Mouse (Mus musculus) cerebral cortex, adult 2 months (tissue): ENCODE results near the gene Med20.

Experiments
- WGBS: fragments of 180-500 bp; shearing (Covaris S2); methylation state at CpG from one replicate; pipeline ENCODE4 v1.1.7; 2018; 5-methylcytosine and 5-hydroxymethylcytosine counted together

The Med20 gene

DNA sequence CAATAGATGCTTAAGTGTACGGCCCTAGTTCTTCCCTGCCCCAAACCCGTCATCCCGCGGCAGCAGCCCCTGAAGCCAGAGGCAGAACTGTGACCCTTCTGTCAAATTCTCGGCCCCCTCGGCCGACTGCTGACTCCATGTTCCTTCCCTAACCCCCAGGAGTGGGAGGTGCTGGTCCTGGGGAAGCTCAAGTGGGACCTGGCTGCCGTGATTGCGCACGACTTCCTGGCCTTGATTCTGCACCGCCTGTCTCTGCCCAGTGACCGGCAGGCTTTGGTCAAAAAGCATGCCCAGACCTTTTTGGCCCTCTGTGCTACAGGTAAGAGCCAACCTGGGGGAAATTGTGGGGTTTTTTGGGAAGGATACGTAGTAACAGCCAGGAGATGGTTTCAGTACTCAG lies 14.1 kb upstream of the Med20 start:
- 72% methylated on average over 13 of the region's 13 CpGs for WGBS

DNA sequence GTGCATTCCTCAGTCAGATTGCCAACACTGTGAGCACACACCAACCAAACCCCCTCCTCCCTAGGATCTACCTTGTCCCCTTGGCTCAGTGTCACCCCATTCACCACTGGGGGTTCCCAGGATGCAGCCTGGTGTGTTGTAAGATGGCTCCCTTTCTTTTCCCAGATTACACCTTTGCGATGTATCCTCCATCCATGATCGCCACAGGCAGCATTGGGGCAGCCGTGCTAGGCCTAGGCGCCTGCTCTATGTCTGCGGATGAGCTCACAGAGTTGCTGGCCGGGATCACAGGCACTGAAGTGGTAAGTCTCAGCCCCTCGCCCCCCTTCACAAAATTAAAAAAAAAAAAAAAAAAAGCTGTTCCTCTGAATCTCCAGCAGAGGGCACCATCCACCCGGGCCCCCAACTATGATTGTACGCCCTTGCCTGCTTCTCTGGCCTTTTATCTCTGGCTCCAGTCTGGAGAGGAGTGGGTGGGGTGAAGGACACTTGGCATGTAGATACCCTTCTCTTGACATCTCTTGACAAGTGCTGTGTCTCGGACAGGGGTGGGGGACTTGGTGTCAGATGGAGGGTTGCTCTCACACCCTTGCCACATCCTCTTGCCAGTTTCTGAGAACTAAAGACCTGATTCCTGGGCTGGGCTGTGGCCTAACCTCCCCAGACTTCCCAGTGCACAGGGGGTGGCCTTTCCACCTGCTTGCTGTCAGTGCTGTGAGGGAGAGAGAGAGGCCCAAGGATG lies 13.4 kb upstream of the Med20 start:
- WGBS = 23% methylated on average over 10 of the region's 10 CpGs

DNA sequence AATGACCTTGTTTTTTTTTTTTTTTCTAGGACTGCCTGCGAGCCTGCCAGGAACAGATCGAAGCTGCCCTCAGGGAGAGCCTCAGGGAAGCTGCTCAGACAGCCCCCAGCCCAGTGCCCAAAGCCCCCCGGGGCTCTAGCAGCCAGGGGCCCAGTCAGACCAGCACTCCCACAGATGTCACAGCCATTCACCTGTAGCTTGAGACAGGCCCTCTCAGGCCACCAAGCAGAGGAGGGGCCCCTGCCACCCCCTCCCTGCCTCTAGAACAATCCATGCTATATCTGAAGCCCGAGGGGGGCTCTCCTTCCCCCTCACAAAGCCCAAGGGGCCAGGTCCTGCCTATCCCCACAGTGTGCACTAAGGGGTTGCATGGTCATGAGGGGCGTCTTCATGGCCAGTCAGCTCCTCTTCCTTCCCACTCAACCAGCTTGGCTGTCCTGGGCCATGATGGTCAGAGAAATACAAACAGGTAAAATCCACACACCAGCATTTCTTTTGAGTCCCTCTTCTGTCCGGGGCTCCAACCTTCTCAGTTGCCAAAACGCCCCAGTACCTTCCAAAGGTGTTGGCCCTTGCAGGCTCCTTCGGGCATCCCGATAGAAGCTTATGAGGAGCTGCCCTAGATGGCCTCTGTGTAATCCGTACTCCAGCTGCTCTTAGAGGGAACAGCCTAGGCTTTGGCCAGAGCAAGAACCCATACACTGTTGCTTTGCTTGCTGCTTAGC lies 12.6 kb upstream of the Med20 start:
- WGBS = 72% methylated on average over 10 of the region's 10 CpGs

DNA sequence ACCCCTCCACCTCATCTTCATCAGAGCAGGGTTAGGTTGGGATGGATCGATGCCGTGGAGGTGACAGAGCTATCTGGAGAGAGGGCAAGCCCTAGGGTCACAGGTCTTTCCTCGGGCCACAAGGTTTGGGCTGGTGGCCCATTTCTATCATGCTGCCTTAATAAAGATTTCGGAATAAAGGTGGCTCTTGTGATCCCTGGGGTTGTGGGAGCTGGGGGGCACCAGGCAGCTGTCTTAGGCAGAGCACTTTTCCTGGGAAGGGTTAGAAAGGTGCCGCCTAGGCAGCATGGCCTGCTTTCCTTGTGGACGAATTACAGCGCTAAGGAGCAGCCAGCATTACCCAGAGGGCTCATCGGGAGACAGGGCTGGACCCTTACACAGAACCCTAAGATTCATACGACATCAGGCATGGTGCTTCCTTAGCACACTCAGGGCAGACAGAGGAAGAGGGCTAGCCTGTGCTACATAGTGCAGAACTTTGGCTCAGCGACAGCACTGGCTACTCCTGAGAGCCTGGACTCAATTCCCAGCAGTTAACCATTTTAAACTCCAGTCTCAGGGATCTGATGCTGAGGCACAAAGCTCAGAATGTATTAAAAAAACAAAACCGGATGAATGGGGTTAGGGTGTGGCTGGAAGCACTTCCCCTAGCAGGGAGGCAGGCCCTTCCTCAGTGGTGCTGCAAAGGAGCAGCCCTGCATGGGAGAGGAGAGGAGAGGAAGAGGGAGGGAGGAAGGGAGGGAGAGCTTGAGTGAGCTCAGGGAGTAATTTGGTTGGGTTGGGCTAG lies 11.7 kb upstream of the Med20 start:
- WGBS = 77% methylated on average over 11 of the region's 11 CpGs

DNA sequence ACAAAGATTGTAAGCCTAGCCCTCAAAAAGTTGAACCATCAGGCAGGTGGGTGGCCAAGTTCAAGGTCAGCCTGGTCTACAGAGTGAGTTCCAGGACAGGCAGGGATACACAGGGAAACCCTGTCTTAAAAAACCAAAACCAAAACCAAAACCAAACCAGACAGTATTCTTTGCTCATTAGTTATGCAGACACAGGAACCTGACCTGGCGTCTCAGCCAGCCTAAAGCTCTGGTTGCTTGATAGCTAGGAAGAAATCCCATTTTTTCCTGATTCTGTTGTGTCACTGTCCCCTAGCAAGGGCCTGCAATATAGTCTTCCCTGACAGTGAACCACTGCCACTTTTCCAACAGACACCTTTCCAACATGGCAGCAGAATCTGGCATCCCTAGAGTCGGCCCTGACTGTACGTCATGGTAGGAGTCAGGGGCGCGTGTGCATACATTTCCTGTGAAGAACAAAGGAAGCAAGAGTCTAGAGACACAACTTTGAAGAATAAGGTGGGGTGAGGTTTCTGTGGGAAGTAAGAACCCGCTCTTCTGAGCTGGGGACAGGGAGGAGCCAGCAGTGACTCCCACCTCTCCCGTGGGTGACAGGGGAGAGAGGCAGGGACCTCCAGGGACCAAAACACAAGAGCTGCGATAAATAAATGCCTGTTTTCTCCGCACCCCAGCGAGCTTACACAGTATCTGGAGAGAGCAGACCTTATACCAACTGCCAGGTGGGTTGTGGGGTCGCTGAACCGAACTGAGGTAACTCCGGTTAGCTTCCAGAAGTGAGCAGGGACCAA lies 10.6 kb upstream of the Med20 start:
- 80% methylated on average over 13 of the region's 13 CpGs for WGBS

DNA sequence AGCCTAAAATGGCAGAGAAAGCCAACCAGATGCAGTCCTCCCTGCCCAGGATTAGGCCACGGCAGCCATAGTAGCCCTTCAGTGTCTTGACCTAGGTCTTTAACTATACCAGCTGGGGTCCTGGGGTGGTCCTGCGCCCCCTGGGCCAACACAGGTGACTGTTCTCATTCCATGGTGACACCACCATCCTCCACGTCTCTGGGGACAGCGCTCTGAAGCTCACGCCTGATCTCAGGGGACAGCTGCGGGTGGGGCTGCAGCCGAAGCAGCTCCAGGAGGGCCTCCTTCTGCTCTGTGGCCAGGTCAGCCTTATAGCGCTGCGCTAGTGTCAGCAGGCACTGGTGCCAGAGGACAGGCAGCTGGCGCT lies 10.0 kb upstream of the Med20 start:
- WGBS = 91% methylated on average over 10 of the region's 10 CpGs

DNA sequence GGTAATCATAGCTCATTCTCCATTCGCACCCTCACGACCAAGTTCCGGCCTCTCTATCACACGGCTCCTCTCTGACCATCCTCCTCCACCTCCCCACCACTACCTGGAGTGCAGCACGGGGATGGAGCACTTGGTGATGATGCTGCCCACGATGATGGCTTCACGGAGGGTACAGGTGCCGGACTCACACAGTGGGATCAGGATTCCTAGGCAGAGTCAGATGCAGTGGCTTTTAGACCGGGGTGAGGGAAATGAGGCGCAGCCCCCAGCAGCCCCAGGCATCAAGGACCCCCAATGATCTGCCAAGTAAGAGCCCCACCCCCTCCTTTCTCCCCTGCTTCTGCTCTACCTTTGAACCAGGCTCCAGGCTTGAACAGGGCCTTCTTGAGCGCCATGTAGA lies 9.1 kb upstream of the Med20 start:
- WGBS = 92% methylated on average over 11 of the region's 11 CpGs

DNA sequence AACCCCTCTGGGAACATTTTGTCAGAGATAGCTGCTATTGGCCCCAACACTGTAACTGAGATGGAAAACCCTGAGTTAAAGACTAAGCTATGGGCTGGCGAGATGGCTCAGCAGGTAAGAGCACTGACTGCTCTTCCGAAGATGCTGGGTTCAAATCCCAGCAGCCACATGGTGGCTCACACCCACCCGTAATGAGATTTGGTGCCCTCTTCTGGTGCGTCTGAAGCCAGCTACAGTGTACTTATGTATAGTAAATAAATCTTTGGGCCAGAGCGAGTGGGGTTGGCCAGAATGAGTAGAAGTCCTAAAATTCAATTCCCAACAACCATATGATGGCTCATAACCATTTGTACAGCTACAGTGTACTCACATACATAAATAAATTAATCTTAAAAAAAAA lies 5.2 kb upstream of the Med20 start:
- 61% methylated on average over 5 of the region's 5 CpGs for WGBS

DNA sequence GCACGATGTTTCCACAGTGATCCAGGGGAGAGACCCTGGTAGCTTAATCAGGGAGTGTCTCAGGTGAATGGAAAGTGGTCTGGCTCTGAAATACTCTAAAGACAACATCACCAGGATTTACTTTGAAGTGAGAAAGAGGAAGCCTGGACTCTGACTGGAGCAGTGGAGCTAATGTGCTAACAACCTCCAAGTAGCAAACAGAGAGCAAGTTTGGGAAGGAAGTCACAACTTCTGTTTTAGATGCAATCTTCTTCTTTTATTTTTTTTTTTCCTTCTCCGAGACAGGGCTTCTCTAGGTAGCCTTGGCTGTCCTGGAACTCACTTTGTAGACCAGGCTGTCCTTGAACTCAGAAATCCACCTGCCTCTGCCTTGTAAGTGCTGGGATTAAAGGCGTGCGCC lies 2.2 kb upstream of the Med20 start:
- 88% methylated on average over 4 of the region's 4 CpGs for WGBS

DNA sequence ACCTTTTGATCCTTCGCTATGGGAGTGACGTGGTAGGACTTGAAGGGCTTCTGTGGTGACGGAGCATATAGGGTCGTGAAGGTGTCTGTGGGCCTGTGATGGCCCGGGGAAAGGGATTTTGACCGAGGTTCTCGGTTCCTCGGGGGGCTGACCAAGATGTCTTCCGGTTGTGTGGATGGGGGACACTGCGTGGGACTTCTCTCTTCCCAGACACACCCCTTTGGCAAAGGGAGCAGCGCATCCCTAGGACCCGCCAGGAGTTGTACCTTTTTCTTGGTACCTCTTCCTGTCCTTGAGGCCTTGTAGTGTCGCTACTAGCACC lies 240 bp downstream of the Med20 start:
- WGBS = under 1% methylated on average over 13 of the region's 13 CpGs

DNA sequence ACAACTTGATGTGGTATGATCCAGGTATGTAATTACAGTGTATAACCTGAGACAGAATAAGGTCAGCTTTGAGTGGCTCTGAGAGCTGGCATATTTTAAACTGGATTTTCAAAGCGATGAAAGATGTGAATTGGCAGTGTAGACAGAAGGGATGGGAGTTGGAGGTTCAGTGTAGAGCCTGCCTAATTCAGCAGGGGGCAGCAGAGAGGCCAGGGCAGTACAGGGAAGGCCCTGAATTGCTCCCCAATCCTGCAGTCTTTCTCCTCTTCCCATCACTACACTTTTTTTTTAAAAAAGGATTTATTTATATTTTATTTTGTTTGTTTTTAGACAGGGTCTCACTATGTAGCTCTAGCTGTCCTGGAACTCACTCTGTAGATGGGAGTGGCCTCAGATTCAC lies 2.6 kb downstream of the Med20 start:
- WGBS = 78% methylated on average over 1 of the region's 1 CpGs

DNA sequence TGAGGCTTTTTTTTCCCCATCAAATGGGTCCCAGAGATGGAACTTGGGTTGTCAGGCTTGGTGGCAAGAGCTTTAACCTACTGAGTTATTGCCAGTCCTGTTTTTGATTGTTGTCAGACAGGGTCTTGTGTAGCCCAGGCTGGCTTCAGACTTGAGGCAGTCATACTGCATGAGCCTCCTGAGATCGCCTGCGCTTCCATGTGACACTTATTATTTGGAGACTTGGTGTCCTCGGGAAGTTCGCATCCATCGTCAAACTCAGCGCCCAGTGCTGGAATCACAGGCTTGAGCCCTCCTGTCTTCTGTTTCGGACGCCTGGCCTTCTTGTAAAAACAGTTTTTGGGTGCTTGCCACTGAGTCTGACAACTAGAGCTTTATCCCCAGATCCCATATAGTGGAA lies 4.7 kb downstream of the Med20 start:
- 89% methylated on average over 8 of the region's 8 CpGs for WGBS

DNA sequence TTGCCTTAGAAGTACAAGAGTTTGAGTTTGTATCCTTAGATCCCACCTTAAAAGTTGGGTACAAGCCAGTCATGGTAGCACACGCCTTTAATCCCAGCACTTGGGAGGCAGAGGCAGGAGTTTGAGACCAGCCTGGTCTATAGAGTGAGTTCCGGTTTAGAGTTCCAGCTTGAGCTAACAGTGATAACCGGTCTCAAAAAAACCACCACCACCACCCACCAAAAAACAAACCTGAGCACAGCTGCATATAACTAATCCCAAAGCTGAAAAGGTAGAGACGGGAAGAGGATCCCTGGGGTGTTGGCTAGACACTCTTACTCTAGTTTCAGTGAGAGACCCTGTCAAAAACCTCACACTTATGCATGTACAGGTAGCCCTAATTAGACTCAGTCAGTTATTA lies 5.3 kb downstream of the Med20 start:
- WGBS = 89% methylated on average over 4 of the region's 4 CpGs

DNA sequence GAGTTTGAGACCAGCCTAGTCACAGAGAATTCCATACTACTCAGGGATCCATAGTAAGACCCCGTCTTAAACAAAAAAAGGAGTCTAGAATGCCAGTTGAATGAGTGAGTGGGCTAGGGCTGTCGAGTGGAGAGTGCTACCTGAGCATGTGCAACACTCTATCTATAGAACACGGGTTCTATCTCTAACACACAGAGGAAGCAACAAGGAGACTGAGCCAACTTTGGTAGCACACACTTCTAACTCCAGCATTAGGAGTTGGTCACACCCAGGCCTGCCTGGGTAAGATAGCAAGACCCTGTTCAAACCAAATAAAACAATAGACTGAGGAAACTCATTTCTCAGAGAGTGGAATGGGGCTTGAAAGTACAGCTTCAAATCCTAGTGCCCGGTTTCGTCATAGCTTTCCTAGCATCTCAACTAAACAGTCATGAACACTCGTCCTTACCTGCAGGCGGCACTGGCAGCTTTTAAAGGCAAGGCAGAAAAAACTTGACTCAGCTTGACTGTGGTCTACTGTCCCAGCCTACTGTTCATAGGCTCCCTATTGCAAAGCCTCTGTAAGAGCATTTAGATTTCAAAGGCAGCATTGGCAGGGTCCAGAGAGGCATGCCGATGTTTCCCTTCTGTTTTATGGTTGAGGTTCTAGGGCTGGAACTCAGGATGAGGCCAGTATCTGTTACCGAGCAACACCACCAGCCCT lies 6.4 kb downstream of the Med20 start:
- 82% methylated on average over 9 of the region's 9 CpGs for whole genome bisulfite sequencing

DNA sequence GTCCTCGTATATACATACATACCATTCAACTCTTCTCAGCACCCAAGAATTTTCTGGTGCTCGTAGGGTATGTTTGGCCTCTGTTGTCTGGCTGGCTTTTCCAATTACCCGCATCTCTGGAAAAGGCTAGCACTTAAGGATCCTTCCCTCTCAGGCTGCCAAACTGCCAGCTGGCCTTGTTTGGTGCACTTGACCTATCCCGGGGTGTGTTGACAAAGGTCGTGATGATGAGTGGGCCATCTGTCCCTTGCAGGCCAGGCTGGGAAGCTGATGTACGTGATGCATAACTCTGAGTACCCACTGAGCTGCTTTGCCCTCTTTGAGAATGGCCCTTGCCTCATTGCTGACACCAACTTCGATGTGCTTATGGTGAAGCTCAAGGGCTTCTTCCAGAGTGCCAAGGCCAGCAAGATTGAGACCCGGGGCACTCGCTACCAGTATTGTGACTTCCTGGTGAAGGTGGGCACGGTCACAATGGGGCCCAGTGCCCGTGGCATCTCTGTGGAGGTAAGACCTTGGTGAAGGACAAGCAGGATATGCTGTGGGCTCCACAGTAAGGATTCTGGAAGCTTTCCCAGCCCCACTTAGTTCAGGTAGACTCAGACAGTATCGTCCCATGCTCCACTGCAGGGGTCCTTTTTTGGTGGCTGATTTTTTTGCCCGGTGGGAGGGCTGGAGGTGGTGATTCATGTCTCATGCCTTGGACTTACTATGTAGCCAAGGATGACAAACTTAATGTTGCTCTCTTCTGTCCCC lies 7.4 kb downstream of the Med20 start:
- 91% methylated on average over 13 of the region's 13 CpGs for WGBS

DNA sequence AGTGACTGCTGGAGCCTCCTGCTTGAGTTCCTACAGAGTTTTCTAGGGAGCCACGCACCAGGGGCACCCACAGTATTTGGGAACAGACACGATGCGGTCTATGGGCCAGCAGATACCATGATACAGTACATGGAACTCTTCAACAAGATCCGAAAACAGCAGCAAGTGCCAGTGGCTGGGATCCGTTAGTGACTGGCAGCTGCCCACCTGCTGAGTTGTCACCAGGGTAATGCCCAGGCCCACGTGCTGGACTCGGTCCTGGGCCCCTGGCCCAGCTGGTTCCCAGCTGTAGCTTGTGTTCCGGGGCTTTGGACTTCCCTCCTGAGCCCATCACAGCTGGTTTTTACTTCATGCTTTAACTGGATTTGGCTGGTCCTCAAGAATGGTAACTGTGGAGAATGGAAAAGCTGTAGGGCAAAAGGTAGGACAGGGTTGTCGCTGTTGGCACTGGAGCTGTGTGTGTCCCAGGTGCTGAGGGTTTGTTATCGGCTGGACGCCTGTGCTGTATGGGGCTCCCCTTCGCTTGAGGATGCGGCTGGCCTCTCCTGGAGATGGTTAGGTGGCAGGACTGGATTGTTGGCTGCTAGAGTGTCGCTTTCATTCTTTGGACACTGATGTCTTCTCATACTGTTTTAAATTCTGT lies 11.7 kb downstream of the Med20 start:
- 93% methylated on average over 14 of the region's 14 CpGs for WGBS

DNA sequence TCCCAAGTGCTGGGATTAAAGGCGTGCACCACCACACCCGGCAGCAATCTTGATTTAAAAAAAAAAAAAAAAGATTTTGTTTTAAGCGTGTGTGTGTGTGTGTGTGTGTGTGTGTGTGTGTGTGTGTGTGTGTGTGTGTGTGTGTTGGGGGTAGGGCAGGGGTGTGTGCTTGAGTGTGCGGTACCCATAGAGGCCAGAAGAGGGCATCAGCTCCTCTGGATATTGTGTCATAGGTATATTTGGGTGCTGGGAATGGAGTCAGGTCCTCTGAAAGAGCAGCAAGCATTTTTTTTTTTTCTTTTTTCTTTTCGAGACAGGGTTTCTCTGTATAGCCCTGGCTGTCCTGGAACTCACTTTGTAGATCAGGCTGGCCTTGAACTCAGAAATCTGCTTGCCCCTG lies 13.2 kb downstream of the Med20 start:
- 93% methylated on average over 5 of the region's 5 CpGs for WGBS

DNA sequence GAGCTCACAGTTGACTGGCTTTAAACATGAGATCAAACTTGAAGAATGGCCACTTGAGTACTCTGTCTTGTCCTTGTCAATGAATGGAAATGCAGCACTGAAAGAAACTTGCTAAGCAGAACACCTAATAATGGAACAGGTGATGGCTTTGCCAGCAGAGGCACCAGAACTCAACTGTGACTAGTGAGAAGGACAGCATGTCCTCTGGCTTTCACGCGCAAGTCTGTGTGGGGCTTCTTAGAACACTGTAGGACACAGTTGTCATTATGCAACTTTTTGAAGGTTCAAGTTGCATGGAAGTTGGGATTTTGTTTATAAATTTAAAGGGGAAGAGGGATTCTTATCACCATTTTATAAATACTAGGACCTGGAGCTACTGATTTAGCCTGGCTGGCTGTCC lies 13.7 kb downstream of the Med20 start:
- WGBS = 98% methylated on average over 2 of the region's 2 CpGs

DNA sequence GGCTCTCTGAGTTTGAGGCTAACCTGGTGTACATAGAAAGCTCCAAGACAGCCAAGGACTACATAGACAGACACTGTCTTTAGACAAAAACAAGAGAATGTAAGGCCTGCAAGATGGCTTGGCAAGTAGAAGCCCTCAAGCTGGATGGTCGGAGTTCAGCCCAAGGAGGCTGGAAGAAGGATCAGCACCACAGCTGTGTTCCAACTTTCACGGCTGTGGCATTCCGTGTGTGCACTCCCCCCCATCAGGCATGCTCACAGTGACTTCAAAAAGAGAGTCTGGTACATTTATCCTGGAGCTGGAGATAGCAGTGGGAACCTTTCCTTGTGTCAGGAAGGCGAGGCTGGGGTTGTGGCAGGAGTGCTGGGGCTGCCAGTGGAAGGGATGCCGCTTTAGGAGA lies 14.6 kb downstream of the Med20 start:
- 86% methylated on average over 5 of the region's 5 CpGs for WGBS

DNA sequence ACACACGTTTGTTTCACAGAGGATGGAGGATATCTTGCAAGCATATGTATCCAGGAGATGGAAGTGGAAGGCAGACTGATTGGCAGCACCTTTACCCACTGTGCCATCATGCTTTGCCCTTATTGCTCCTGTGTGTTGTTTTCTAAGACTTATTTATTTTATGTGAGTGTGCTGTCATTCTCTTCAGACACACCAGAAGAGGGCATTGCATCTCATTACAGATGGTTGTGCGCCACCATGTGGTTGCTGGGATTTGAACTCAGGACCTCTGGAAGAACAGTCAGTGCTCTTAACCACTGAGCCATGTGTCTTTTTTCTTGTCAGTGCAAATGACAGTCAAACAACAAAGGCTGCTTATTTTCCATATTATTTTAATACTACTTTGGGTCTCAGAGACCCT lies 16.4 kb downstream of the Med20 start:
- WGBS = 79% methylated on average over 2 of the region's 2 CpGs
